Mouse (Mus musculus) liver, embryonic 11.5 days (tissue): ENCODE measurements around the gene Uncx. TPM values are rescaled to one million over a fixed set of nuclear protein-coding genes. Genes with fewer than 3 reads are reported as not detected.

Source experiments
- ATAC-seq: fragments of 200-750 bp; cut with Nextera tagmentation; replicated peaks from 2 replicates; pipeline ENCODE4 v1.8.0; 2017; ENCODE audit warnings: moderate number of reproducible peaks, mild to moderate bottlenecking, moderate TSS enrichment, moderate library complexity; ENCODE audit not compliant: low FRiP score
- DNase-seq: peaks from one replicate; pipeline ENCODE4 v3.0.0-alpha.2; 2017; ENCODE audit warnings: low spot score
- H3K27ac ChIP-seq: fragments of 300-500 bp; sonication (generic); 2 replicates; pipeline ENCODE4 v1.5.1; 2014; ENCODE audit warnings: mild to moderate bottlenecking, low read depth, low read length, control low read depth
- H3K27me3 ChIP-seq: fragments of 300-500 bp; sonication (generic); replicated peaks from 2 replicates; pipeline ENCODE4 v1.6.1; 2014; ENCODE audit warnings: low read length, mixed read lengths; ENCODE audit not compliant: control insufficient read depth, insufficient read depth
- H3K36me3 ChIP-seq: fragments of 300-500 bp; sonication (generic); 2 replicates; pipeline ENCODE4 v1.6.1; 2014; ENCODE audit warnings: mild to moderate bottlenecking, low read length, moderate library complexity, mixed read lengths; ENCODE audit not compliant: control insufficient read depth, insufficient read depth
- H3K4me1 ChIP-seq: fragments of 300-500 bp; sonication (generic); replicated peaks from 2 replicates; pipeline ENCODE4 v1.6.1; 2014; ENCODE audit warnings: low read length, mixed read lengths; ENCODE audit not compliant: control insufficient read depth, insufficient read depth
- H3K4me2 ChIP-seq: fragments of 300-500 bp; sonication (generic); 2 replicates; pipeline ENCODE4 v1.6.1; 2014; ENCODE audit warnings: mild to moderate bottlenecking, control low read depth, moderate library complexity
- H3K4me3 ChIP-seq: fragments of 300-500 bp; sonication (generic); 2 replicates; pipeline ENCODE4 v1.5.1; 2014; ENCODE audit warnings: low read depth, low read length, control low read depth
- H3K9ac ChIP-seq: fragments of 300-500 bp; sonication (generic); 2 replicates; pipeline ENCODE4 v1.6.1; 2014; ENCODE audit warnings: low read depth, low read length, control low read depth
- H3K9me3 ChIP-seq: fragments of 300-500 bp; sonication (generic); 2 replicates; pipeline ENCODE4 v1.6.1; 2016; ENCODE audit warnings: low read length, inconsistent platforms, mixed read lengths; ENCODE audit not compliant: control insufficient read depth
- WGBS: fragments of 180-500 bp; shearing (Covaris S2); extraction: QIAGEN DNeasy Blood & Tissue Kit; methylation state at CpG from one replicate; pipeline ENCODE4 v1.1.7; 2014; 5-methylcytosine and 5-hydroxymethylcytosine counted together
- polyA plus RNA-seq: library from polyadenylated mRNA; unstranded; fragments of >200 nt; fragmentation: Nextera tagmentation; extraction: Ambion mirVana; gene quantifications from 2 replicates; pipeline ENCODE4 v1.2.1, GENCODE M21; 2014

Uncx gene
- polyA plus RNA-seq, 1 experiment from 2014 or later: not detected

GRCm38 (mm10) chr5:139565462-139565861, 22.2 kb downstream of the Uncx start:
- no peaks in the 10 kb centered on the region for H3K4me1 ChIP-seq
- ATAC-seq: no peak
- 51% methylated on average over 4 of the region's 4 CpGs for WGBS
- peaks cover 65% of the 10 kb centered on the region for H3K27me3 ChIP-seq
- no peak overlapping the region for H3K4me3 ChIP-seq
- H3K36me3 ChIP-seq: no peaks in the 10 kb centered on the region
- H3K9ac ChIP-seq: no peak overlapping the region
- no peak for DNase-seq
- H3K9me3 ChIP-seq: no peaks in the 10 kb centered on the region
- H3K4me2 ChIP-seq: no peak overlapping the region
- H3K27ac ChIP-seq: no peak overlapping the region

- H3K9me3 ChIP-seq: no peaks in the 10 kb centered on the region
- no peak overlapping the region for H3K4me2 ChIP-seq
- H3K36me3 ChIP-seq: no peaks in the 10 kb centered on the region
- H3K9ac ChIP-seq: no peak overlapping the region
- 52% methylated on average over 6 of the region's 6 CpGs for WGBS
- peaks cover 51% of the 10 kb centered on the region for H3K27me3 ChIP-seq
- H3K27ac ChIP-seq: no peak overlapping the region
- no peak overlapping the region for H3K4me3 ChIP-seq
- no peak for DNase-seq
- no peak for ATAC-seq
- no peaks in the 10 kb centered on the region for H3K4me1 ChIP-seq
Measured at GRCm38 (mm10) chr5:139566640-139567399, 23.5 kb downstream of the Uncx start.

- H3K9ac ChIP-seq: no peak overlapping the region
- H3K27ac ChIP-seq: no peak overlapping the region
- ATAC-seq: no peak
- no peaks in the 10 kb centered on the region for H3K36me3 ChIP-seq
- DNase-seq: no peak
- no peak overlapping the region for H3K4me2 ChIP-seq
- 47% methylated on average over 2 of the region's 2 CpGs for WGBS
- no peaks in the 10 kb centered on the region for H3K4me1 ChIP-seq
- H3K9me3 ChIP-seq: no peaks in the 10 kb centered on the region
- H3K4me3 ChIP-seq: no peak overlapping the region
- H3K27me3 ChIP-seq: peaks cover 38% of the 10 kb centered on the region
Measured at GRCm38 (mm10) chr5:139568079-139568478, 24.8 kb downstream of the Uncx start.

GRCm38 (mm10) chr5:139572526-139572925, 29.2 kb downstream of the Uncx start:
- no peak for ATAC-seq
- Histone ChIP-seq H3K9ac (no peak overlapping the region), H3K27ac (no peak overlapping the region), H3K4me1 (no peaks in the 10 kb centered on the region), H3K9me3 (no peaks in the 10 kb centered on the region), H3K36me3 (no peaks in the 10 kb centered on the region), H3K4me3 (no peak overlapping the region), H3K27me3 (peaks cover 7% of the 10 kb centered on the region), H3K4me2 (no peak overlapping the region)
- no peak for DNase-seq
- WGBS: 51% methylated on average over 7 of the region's 7 CpGs

GRCm38 (mm10) chr5:139573606-139574311, 30.5 kb downstream of the Uncx start:
- H3K4me2 ChIP-seq: no peak overlapping the region
- 73% methylated on average over 7 of the region's 7 CpGs for WGBS
- no peak overlapping the region for H3K27ac ChIP-seq
- DNase-seq (no peak), ATAC-seq (no peak)
- no peaks in the 10 kb centered on the region for H3K36me3 ChIP-seq
- H3K4me3 ChIP-seq: no peak overlapping the region
- H3K4me1 ChIP-seq: no peaks in the 10 kb centered on the region
- peaks cover 5% of the 10 kb centered on the region for H3K27me3 ChIP-seq
- H3K9ac ChIP-seq: no peak overlapping the region
- H3K9me3 ChIP-seq: no peaks in the 10 kb centered on the region

- DNase-seq (no peak), ATAC-seq (no peak)
- no peak overlapping the region for H3K4me2 ChIP-seq
- no peaks in the 10 kb centered on the region for H3K36me3 ChIP-seq
- H3K27me3 ChIP-seq: peaks cover 11% of the 10 kb centered on the region
- no peak overlapping the region for H3K9ac ChIP-seq
- H3K4me3 ChIP-seq: no peak overlapping the region
- H3K4me1 ChIP-seq: no peaks in the 10 kb centered on the region
- 68% methylated on average over 9 of the region's 9 CpGs for WGBS
- H3K27ac ChIP-seq: no peak overlapping the region
- no peaks in the 10 kb centered on the region for H3K9me3 ChIP-seq
Measured at GRCm38 (mm10) chr5:139575054-139575453, 31.8 kb downstream of the Uncx start.

- H3K27ac ChIP-seq: no peak overlapping the region
- ATAC-seq (no peak), DNase-seq (no peak)
Measured at GRCm38 (mm10) chr5:139580171-139580743, 37.0 kb downstream of the Uncx start.

GRCm38 (mm10) chr5:139581308-139581868, 38.1 kb downstream of the Uncx start:
- DNase-seq (no peak), ATAC-seq (no peak)
- Histone ChIP-seq H3K4me3 (no peak overlapping the region), H3K36me3 (no peaks in the 10 kb centered on the region), H3K9me3 (no peaks in the 10 kb centered on the region), H3K27ac (no peak overlapping the region), H3K4me1 (no peaks in the 10 kb centered on the region), H3K9ac (no peak overlapping the region), H3K4me2 (no peak overlapping the region), H3K27me3 (peaks cover 74% of the 10 kb centered on the region)
- 4% methylated on average over 10 of the region's 10 CpGs for WGBS

More at GRCm38 (mm10) chr5:139580171-139580743, 37.0 kb downstream of the Uncx start:
- Histone ChIP-seq H3K4me1 (no peaks in the 10 kb centered on the region), H3K4me3 (no peak overlapping the region), H3K27me3 (peaks cover 63% of the 10 kb centered on the region), H3K9ac (no peak overlapping the region), H3K9me3 (no peaks in the 10 kb centered on the region), H3K36me3 (no peaks in the 10 kb centered on the region), H3K4me2 (no peak overlapping the region)
- WGBS: 30% methylated on average over 27 of the region's 27 CpGs
